Mouse (Mus musculus) erythroblast, adult 5-6 weeks (primary cell): ENCODE measurements around the gene Rapsn. TPM values are rescaled to one million over a fixed set of nuclear protein-coding genes. Genes with fewer than 3 reads are reported as not detected.

Experiments
- ATAC-seq: replicated peaks from 2 replicates; pipeline ENCODE4 v1.8.0; 2016; ENCODE audit warnings: moderate number of reproducible peaks, mild to moderate bottlenecking, moderate TSS enrichment, inconsistent platforms; ENCODE audit not compliant: poor library complexity, low FRiP score, severe bottlenecking
- total RNA-seq, 2 experiments: library from RNA; stranded (forward) in 1 of 2; stranded (reverse) in 1 of 2; fragments of 150-400 nt in 1 of 2; fragments of 200-764, 138-1000 nt in 1 of 2; gene quantifications; 2 replicates each; pipeline versions ENCODE4 v1.2.3 to v1.2.4; 2015 to 2017; ENCODE audit warnings: low replicate concordance in 2 of 2

Gene Rapsn
- total RNA-seq, 2 experiments from 2014 or later: not detected

DNA sequence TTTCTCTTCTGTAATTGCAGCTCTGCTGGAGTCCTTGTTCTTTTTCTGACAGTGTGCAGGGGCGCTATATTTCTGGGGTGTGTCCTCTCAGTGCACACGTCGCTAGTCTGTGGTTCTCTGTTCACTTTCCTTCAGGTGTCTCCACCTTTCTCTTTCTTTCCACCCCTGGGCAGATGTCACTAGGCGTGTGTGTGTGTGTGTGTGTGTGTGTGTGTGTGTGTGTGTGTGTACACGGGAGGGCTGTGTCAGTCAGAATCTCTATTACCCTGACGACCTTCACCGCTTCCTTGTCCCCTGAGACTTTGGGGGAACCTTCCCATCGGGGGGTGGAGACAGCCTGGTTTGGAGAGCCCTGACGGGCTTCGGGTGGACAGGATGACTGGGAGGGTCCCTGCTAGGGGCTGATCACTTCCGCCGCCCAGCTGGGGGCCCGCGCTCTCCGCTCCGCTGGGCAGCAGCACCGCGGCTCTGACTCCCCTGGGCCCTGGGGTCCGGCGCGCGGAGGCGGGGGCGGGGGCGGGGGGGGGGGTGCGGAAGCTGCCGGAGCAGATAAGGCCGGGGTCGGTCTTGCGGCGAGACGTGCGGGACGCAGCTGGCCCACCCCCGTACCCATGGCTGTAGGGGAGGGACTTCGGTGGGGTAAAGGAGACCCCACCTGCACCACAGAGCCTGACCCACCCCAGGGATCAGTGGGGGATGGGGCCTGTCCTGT, 43.0 kb downstream of the Rapsn start:
- ATAC-seq: no peak

DNA sequence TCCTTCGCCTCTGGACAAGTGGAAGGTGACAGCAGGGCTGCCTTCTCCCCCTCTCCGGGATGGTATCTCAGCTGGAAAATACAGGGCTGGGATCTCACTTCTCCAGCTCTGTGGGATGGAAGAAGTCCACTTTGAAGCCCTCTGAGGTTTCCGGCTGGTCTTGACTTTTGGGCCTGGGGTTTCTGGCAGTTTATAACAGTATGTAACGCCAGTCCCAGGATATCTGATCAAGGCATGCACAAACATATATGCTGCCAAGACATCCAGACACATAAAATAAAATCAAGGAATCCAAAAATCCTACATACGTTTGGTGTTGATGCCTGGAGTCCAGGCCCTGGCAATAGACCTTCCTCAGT, 43.6 kb downstream of the Rapsn start:
- ATAC-seq: no peak

DNA sequence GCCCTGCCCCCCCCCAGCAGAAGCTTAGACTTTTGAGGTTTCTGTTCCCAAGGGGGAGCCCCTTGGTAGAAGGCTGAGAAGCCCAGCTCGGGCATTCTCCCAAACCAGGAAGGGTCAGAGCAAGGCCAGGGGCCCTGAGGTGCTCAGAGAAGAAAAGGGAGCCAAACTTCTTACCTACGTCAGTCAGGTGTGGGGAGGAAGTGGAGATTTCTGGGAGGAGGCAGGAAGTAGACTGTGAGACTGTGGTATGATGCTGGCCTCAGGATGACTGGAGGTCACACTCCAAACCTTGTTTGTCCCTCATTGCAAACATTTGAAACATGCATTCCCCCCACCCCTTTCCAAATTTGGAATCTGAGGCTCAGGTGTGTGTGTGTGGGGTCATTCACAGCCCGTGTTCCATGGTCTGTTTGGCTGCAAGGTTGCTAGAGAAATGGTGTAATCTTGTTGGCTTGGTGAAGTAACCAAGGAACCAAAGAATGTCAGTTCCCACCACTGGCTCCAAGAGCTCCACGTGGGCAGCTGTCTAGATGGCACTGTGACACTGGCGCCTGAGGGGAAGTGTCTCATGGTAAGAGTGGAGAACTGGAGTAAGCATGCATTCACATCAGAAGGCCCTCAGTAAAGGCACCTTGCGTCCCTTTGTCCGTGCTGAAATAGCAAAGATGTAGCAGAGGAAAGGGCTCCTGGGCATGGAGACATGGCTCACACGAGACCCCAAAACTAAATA, 45.5 kb downstream of the Rapsn start:
- no peak for ATAC-seq

DNA sequence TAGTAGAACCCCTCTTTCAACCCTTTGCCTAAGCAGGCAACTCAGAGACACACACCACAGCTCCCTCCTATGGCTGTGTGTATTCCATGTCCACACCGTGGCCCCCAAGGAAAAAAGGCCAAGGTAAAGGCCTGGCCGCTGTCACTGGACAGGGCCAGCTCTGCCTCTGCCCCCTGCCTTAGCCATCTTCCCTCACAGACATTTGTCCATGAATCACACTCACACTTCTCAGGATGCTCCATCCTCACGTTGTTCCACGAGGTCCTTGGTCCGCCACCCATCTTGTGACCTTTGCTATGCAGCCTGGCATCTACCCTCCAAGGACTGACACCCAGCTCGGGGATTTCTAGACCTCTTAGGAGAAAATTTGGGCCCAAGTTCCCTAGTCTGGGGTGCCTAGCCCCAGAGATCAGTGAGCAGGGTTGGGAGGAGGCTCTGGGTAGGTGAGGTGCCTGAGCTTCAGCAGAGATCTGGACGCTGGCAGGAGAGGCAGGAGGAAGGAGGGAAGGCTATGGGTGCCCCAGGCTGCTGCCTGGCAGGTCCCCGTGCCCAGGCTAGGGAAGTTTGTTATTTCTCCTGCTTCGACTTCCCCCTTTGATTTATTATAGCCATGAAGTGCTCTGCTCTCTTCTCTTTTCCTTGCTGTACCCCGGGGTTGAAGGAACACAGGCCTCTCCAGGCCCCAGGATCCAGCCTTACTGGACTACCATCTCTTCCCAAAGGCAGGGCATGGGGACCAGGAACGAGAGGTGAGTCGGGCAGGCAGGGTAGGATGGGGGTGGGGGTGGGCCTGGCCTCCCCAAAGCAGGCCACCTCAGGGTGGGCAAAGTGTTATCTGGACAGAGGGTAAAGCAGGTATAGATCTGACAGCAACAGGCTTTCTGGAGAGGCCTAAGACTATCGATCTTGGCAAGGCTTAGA, 46.6 kb downstream of the Rapsn start, which contains the start of gene Spi1:
Spi1 (plus strand) TSS at position 616 of the 921 bp plus-strand sequence.
- ATAC-seq: no peak

DNA sequence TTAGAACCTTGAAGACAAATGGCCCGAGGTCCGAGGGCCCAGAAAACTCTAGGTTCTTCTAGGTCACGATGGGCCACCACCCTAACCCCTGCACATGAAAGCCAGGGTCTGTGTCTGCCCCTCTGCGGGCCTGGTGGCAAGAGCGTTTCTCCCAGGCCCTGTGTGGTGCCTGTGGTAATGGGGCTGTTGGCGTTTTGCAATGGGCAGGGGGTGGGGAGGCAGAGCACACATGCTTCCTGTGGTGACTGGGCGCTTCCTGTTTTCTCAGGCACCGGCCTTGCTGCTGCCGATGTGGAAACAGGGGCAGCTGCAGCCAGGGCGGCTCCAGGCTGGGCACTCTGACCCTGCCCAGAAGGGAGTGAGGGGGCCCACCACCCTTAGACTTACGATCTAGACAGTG, 47.4 kb downstream of the Rapsn start:
- no peak for ATAC-seq

DNA sequence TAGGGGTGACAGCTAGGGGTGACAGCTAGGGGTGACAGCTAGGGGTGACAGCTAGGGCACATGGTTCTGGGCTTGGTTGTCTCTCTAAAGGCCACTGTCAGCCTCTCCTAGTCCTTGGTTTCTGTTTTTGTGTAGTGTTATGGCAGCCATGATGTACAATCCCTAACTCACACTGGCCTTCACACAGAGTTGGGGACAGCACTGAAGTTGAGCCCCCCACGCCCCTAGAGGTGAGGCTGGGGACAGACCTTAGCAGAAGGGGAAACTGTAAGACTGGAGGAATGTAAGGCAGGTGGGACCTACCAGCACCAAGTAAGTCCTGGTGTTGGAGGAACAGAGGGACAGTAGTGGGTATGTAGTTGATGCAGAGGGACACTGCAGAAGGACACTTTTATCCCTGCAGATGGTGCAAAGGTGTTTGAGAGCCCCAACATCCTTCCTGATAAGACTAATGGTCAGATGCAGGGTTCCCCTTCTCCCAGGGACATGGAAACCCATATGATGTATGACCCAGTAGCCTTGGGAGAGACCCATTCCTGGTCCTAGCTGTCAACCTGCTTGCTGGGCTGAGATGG, 48.0 kb downstream of the Rapsn start:
- ATAC-seq: no peak

DNA sequence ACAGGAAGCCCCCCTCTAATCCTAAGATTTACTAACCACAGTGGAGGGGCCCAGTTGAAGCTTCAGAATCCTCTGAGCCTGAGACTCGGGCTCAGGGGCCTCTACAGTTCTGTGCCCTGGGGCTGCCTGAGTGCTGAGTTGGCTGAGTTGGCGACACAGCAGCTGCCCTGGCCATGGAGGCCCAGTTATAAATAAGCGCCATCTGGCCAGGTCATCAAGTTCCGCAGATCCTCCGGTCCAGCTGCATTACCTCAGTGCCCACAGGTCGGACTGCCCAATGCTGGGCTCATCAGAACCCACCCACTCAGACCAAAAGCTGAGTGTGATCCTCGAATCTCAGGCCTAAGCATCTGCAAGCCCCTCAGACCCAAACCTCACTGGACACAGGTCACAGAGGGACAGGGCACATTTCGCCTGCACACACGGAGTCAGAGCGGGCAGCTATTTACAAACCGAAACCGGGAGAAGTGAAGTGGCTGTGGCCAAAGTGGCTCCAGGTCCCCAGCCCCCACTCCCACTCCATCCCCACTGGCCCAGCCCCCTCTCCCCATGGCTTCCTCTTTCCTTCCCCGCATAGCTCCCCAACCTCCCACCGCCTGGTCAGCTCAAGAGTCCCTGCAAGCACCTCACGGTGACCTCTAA, 48.9 kb downstream of the Rapsn start:
- no peak for ATAC-seq

DNA sequence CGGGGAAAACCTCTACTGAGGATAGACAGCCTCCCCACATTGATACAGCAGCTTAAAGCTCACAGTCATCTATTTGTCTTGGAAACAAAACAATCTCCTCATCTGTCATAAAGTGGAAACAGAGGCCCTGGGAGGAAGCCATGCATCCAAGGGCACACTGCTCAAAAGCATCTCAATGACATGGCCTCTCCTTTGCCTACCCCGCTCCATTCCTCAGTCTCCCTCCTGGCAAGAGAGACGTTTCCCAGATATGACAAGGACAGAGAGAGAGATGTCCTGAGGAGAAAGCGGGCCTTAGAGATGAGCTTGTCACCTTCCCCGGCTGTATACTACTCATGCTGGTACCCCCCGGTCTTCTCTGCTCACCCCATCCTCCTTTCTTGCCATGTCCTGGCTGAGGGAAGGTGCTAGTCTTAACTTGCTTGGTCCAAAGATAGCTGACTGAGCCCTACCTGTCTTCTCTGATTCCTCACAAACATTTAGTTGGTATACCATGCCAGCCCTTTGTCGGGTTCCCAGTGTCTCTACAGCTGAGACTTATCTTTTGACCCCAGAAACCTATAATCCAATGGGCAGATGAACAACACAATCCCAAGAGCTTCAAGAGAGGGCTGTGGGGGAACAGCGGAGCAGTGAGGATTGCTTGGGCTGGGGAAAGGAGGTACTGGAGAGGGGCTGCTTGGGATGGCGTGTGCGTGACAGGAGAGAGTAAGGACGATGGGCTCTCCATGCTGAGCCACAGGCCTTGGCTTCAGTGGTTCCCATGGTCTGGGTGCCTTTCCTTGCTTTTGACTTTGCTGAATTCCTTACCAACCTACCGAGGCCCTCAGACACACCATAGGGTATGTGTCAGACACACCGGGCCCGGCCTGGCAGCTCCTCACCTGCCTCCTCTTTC, 50.3 kb downstream of the Rapsn start:
- ATAC-seq: no peak

DNA sequence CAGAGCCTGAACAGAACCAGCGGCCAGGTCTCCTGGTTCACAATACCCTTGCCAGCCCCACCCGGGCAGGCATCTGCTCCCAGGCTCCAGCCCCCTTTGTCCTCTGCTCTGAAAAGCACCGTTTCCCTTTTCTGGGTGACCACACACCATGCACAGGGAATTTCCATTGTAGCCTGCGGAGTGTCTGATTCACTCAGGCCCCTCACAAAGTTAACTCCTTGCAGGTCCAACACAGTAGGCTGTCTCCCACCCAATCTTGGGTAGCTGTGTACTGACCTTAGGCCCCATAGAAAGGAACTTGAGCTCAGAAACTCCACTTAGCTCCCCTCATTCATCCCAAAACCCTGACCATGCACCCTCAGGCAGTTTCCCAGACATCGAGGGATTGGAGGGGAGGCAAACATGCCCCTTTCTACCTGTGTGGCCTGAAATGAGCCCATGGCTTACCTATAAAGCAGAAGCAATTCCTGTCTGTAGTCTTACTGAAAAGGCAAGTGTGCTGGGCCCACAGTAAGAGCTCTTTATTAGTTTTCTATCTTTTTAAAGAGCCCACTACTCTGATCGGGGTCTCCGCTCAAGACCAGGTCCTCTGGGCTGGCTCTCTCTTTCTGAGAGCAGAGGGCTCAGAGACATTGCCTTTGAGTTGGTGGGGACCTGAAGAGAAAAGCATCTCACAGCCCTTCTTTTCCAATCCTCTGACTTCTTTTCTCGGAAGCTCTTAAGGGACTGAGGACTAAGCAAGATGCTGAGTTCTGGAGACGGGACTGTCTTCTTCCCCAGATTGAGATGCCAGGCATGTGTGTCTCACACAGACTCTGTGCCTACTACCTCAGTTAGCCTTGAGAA, 51.2 kb downstream of the Rapsn start:
- no peak for ATAC-seq

DNA sequence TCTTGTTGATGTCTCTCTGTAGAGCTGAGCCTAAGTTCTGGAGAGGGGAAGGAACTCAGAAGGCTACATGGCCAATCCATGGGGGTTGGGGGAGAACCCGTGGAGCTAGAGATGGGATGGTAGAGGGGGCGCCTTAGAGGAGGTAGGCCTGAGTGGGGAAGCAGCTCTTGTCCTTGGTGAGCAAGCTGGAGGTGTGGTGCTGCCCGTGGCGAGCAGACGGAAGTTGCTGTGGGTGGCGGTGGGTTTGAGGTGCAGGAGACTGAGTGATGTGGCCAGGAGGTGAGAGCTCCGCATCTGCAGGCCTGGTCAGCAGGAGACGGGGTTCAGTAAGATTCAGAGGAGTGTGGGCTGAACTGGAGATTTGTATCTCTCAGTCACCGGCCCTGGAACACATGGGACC, 52.0 kb downstream of the Rapsn start:
- ATAC-seq: no peak

DNA sequence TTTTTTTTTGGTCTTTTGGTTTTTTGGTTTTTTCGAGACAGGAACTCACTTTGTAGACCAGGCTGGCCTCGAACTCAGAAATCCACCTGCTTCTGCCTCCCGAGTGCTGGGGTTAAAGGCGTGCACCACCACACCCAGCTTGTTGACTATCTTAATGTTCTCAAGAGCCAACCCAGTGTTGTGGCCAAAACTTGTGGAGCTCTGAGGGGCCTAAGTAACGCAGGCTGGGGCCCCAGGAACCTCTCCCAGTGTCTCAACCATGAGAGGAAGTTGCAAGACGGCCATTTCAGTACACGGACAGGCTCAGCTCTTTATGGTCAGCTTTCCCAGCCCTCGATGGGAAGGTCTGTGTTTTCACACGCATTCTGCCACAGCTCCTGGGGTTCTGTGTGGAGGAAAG, 53.6 kb downstream of the Rapsn start:
- ATAC-seq: no peak

DNA sequence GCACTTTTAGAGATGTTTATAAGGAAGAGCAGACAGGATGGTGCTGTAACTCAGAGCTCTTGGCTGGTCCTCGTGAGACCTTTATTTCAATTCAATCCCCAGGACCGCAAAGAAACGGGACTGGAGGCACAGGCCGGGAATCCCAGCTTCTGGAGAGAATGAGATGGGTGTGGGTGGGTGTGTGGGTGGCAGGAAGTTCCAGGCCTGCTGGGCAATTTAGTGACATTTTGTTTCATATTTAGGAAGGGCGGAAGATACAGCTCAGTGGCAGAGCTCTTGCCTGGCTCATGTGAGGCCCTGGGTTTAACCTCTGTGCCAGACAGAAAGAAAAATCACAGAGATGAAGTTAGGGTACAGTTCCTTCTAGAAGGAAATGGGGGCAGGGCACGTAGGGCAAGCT, 54.8 kb downstream of the Rapsn start:
- no peak for ATAC-seq

DNA sequence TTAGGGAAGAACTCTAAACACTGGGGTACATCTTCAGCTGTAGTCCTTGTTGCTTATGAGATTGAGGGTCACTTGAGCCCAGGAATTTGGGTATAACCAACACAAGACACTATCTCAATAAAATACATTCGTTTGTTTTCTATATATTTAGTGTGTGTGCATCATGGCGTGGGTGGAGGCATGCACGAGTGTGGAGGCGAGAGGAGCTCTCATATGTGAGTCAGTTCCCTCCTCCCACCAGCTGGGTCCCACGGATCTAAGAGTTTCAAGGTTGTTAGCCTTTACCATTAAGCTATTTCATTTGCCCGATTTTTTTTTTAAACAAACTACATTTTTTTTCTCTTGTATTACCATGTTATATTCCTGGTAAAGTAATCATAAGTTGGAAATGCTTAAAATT, 55.4 kb downstream of the Rapsn start:
- no peak for ATAC-seq

Other genes starting within 250 kb of the Rapsn start
- gene Mtch2, start 188.5 kb upstream of the Rapsn start, total RNA-seq (2015; ENCODE audit: low replicate concordance): 61.7 and 91.3 TPM in 2 replicates
- gene Mtch2, start 188.5 kb upstream of the Rapsn start, total RNA-seq (2017; ENCODE audit: low replicate concordance): 37.2 and 37.7 TPM in 2 replicates
- not detected in 2 replicates for gene C1qtnf4, start 149.8 kb upstream of the Rapsn start, total RNA-seq (2015; ENCODE audit: low replicate concordance)
- gene C1qtnf4, start 149.8 kb upstream of the Rapsn start, total RNA-seq (2017; ENCODE audit: low replicate concordance): not detected in 2 replicates
- gene Kbtbd4, start 130.9 kb upstream of the Rapsn start, total RNA-seq (2015; ENCODE audit: low replicate concordance): 1.7 and 5.8 TPM in 2 replicates
- gene Kbtbd4, start 130.9 kb upstream of the Rapsn start, total RNA-seq (2017; ENCODE audit: low replicate concordance): 2.8 TPM in 2 replicates
- gene Ndufs3, start 130.8 kb upstream of the Rapsn start, total RNA-seq (2015; ENCODE audit: low replicate concordance): 36.2 and 37.3 TPM in 2 replicates
- gene Ndufs3, start 130.8 kb upstream of the Rapsn start, total RNA-seq (2017; ENCODE audit: low replicate concordance): 28.0 and 29.0 TPM in 2 replicates
- gene Celf1, start 95.2 kb upstream of the Rapsn start, total RNA-seq (2015; ENCODE audit: low replicate concordance): 23.8 and 25.4 TPM in 2 replicates
- gene Celf1, start 95.2 kb upstream of the Rapsn start, total RNA-seq (2017; ENCODE audit: low replicate concordance): 31.9 and 38.8 TPM in 2 replicates
- 24.8 and 40.8 TPM in 2 replicates for gene Psmc3, start 18.4 kb downstream of the Rapsn start, total RNA-seq (2015; ENCODE audit: low replicate concordance)
- gene Psmc3, start 18.4 kb downstream of the Rapsn start, total RNA-seq (2017; ENCODE audit: low replicate concordance): 76.4 and 132 TPM in 2 replicates
- 6.9 TPM in 1 of 2 replicates, not detected in the other for gene Slc39a13, start 34.8 kb downstream of the Rapsn start, total RNA-seq (2015; ENCODE audit: low replicate concordance)
- 0.98 and 4.2 TPM in 2 replicates for gene Slc39a13, start 34.8 kb downstream of the Rapsn start, total RNA-seq (2017; ENCODE audit: low replicate concordance)
- gene Spi1, start 46.8 kb downstream of the Rapsn start, total RNA-seq (2015; ENCODE audit: low replicate concordance): 60.5 and 134 TPM in 2 replicates
- 21.6 and 48.5 TPM in 2 replicates for gene Spi1, start 46.8 kb downstream of the Rapsn start, total RNA-seq (2017; ENCODE audit: low replicate concordance)
- gene Mybpc3, start 82.5 kb downstream of the Rapsn start, total RNA-seq (2015; ENCODE audit: low replicate concordance): 0.21 TPM in 1 of 2 replicates, not detected in the other
- gene Mybpc3, start 82.5 kb downstream of the Rapsn start, total RNA-seq (2017; ENCODE audit: low replicate concordance): 0.56 TPM in 1 of 2 replicates, not detected in the other
- gene Madd, start 148.2 kb downstream of the Rapsn start, total RNA-seq (2015; ENCODE audit: low replicate concordance): 4.6 and 31.5 TPM in 2 replicates
- gene Madd, start 148.2 kb downstream of the Rapsn start, total RNA-seq (2017; ENCODE audit: low replicate concordance): 16.3 and 16.4 TPM in 2 replicates
- gene Nr1h3, start 167.2 kb downstream of the Rapsn start, total RNA-seq (2015; ENCODE audit: low replicate concordance): 1.3 TPM in 2 replicates
- gene Nr1h3, start 167.2 kb downstream of the Rapsn start, total RNA-seq (2017; ENCODE audit: low replicate concordance): 0.34 and 6.4 TPM in 2 replicates
- gene Acp2, start 167.3 kb downstream of the Rapsn start, total RNA-seq (2015; ENCODE audit: low replicate concordance): 0.77 and 6.9 TPM in 2 replicates
- 3.2 and 4.5 TPM in 2 replicates for gene Acp2, start 167.3 kb downstream of the Rapsn start, total RNA-seq (2017; ENCODE audit: low replicate concordance)
- 1.3 and 2.5 TPM in 2 replicates for gene Ddb2, start 201.4 kb downstream of the Rapsn start, total RNA-seq (2015; ENCODE audit: low replicate concordance)
- 1.5 and 1.7 TPM in 2 replicates for gene Ddb2, start 201.4 kb downstream of the Rapsn start, total RNA-seq (2017; ENCODE audit: low replicate concordance)
- not detected in 2 replicates for gene Pacsin3, start 220.3 kb downstream of the Rapsn start, total RNA-seq (2015; ENCODE audit: low replicate concordance)
- gene Pacsin3, start 220.3 kb downstream of the Rapsn start, total RNA-seq (2017; ENCODE audit: low replicate concordance): not detected in 2 replicates
- gene Arfgap2, start 229.4 kb downstream of the Rapsn start, total RNA-seq (2015; ENCODE audit: low replicate concordance): 11.3 and 23.1 TPM in 2 replicates
- gene Arfgap2, start 229.4 kb downstream of the Rapsn start, total RNA-seq (2017; ENCODE audit: low replicate concordance): 18.7 and 28.9 TPM in 2 replicates